Mouse (Mus musculus): Measurements from ENCODE around the gene Spocd1. TPM values are rescaled to one million over a fixed set of nuclear protein-coding genes. Genes with fewer than 3 reads are reported as not detected.

The Spocd1 gene
- total and polyA plus RNA-seq, 3 experiments: 0.03 TPM; not detected in 2

DNA sequence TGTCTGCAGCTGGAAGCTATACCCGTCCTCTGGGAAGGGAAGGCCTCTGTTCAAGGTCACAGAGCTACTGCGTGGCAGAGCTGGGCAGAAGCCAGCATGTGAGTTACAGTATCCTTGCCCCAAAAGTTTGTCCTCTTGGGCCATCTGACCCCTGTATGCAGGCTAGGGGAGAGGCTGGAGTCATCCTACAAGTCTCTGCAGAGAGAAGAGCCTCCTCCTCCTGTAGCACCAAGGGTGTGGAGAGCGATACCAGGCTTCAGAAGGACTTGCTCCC, 7.8 kb upstream of the Spocd1 start (continued):
- TF ChIP-seq SIN3A (IDR thresholded peaks at IDR 0.05; ENCODE audit: low read length) (no peak), ZC3H11A (IDR thresholded peaks at IDR 0.05; ENCODE audit: low read depth, low read length) (no peak), TAL1 (IDR thresholded peaks at IDR 0.05; ENCODE audit: low read length) (no peak), KAT2A (conservative IDR thresholded peaks at IDR 0.05; ENCODE audit: low read depth, low read length) (no peak)

DNA sequence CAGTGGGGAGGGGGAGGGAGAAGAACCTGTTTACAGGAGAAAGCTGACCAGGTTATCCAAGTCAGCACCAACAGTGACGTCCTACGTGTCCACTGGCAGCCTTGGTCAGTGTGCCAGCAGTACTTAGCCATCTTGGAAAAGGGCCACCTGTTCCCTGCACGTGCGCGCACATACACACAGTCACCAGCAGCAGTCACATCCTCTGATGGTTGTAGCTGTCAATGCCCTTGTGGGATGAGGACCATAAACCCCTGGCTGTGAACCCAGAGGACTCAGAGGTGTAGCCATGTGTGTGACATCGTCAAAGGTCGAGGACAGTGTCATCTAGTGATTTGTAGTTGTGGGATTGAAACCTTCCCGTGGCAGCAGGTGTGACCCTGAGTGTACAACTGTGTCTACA, 4.9 kb upstream of the Spocd1 start:
- H3K36me3 ChIP-seq (ENCODE audit: control insufficient read depth in 1 of 2, insufficient read depth in 2 of 2, low read length in 2 of 2): peaks cover 0 to 7% of the 10 kb centered on the region in 2 experiments; a peak in 1 of 4 replicates

DNA sequence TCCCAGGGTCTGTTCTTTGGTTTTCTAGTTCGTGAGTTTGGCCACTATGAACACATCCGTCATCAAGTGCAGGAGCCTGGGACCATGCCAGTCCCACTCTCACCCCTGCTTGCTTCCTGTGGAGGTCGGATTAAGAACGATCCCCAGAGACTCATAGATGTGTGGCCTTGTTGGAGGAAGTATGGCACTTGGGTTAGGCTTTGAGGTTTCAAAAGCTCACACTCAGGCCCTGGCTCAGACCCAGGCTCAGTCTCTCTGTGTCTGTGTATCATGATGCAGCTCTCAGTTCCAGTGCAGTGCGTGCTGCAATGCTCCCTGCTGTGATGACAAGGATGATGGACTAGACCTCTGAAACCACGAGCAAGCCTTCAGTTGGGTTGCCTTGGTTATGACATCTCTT, 4.4 kb upstream of the Spocd1 start:
- Histone ChIP-seq H3K4me1 (ENCODE audit: control insufficient read depth in 1 of 2, insufficient read depth in 2 of 2, low read length in 2 of 2) (peaks cover 4 to 6% of the 10 kb centered on the region in 2 experiments; a peak in 3 of 4 replicates), H3K79me2 (ENCODE audit: control insufficient read depth, insufficient read depth, low read length, poor library complexity) (no peaks in the 10 kb centered on the region), H3K27ac (ENCODE audit: control insufficient read depth, low read depth, low read length) (no peak overlapping the region), H3K9me3 (replicated peaks; ENCODE audit: insufficient read depth, low read length) (no peaks in the 10 kb centered on the region), H3K27me3 (ENCODE audit: control insufficient read depth in 1 of 2, insufficient read depth in 2 of 2, low read length in 2 of 2) (peaks cover 0 to 3% of the 10 kb centered on the region in 2 experiments; a peak in 1 of 4 replicates), H3K4me3 (ENCODE audit: control insufficient read depth in 1 of 2, insufficient read depth in 1 of 2, low read depth in 2 of 2, low read length in 2 of 2) (no peak overlapping the region), H3K36me3 (ENCODE audit: control insufficient read depth in 1 of 2, insufficient read depth in 2 of 2, low read length in 2 of 2) (peaks cover 0 to 7% of the 10 kb centered on the region in 2 experiments; a peak in 1 of 4 replicates), H3K9ac (ENCODE audit: control insufficient read depth, low read depth, low read length, poor library complexity, severe bottlenecking) (no peak overlapping the region)
- TF ChIP-seq MXI1 (IDR thresholded peaks at IDR 0.05; ENCODE audit: low read depth, low read length) (no peak), MYC (IDR thresholded peaks at IDR 0.05; ENCODE audit: low read depth, low read length) (no peak), SIN3A (IDR thresholded peaks at IDR 0.05; ENCODE audit: low read length) (no peak), USF2 (IDR thresholded peaks at IDR 0.05; ENCODE audit: borderline replicate concordance in 1 of 2, insufficient read depth in 1 of 2, low read depth in 1 of 2, low read length in 2 of 2) (no peak), NRF1 (IDR thresholded peaks at IDR 0.05; ENCODE audit: insufficient read depth, low read depth, low read length, poor library complexity, severe bottlenecking) (no peak), GABPA (IDR thresholded peaks at IDR 0.05; ENCODE audit: low read depth, low read length) (no peak)
- no peak for DNase-seq (ENCODE audit: low read depth, low spot score)

More for the DNA sequence above, 4.9 kb upstream of the Spocd1 start:
- H3K79me2 ChIP-seq (ENCODE audit: control insufficient read depth, insufficient read depth, low read length, poor library complexity): no peaks in the 10 kb centered on the region
- no peak overlapping the region for H3K9ac ChIP-seq (ENCODE audit: control insufficient read depth, low read depth, low read length, poor library complexity, severe bottlenecking)
- no peak for DNase-seq (ENCODE audit: low read depth, low spot score)
- no peak overlapping the region for H3K4me3 ChIP-seq (ENCODE audit: control insufficient read depth in 1 of 2, insufficient read depth in 1 of 2, low read depth in 2 of 2, low read length in 2 of 2)
- no peak overlapping the region for H3K27ac ChIP-seq (ENCODE audit: control insufficient read depth, low read depth, low read length)
- TF ChIP-seq ELF1 (IDR thresholded peaks at IDR 0.05; ENCODE audit: low read depth, low read length): no peak
- no peak for TF ChIP-seq POLR2AphosphoS5 (IDR thresholded peaks at IDR 0.05; ENCODE audit: borderline replicate concordance, low read depth, low read length)
- no peak for TF ChIP-seq CHD1 (IDR thresholded peaks at IDR 0.05; ENCODE audit: low read depth, low read length)
- no peak for TF ChIP-seq TCF12 (IDR thresholded peaks at IDR 0.05; ENCODE audit: low read depth, low read length)
- no peak for TF ChIP-seq USF1 (IDR thresholded peaks at IDR 0.05; ENCODE audit: low read depth, low read length)
- TF ChIP-seq MAFK (IDR thresholded peaks at IDR 0.05; ENCODE audit: borderline replicate concordance, low read depth, low read length): no peak
- TF ChIP-seq SMC3 (IDR thresholded peaks at IDR 0.05; ENCODE audit: low read depth, low read length): no peak
- H3K4me1 ChIP-seq (ENCODE audit: control insufficient read depth in 1 of 2, insufficient read depth in 2 of 2, low read length in 2 of 2): peaks cover 4 to 6% of the 10 kb centered on the region in 2 experiments; a peak in 3 of 4 replicates
- peaks cover 0 to 3% of the 10 kb centered on the region in 2 experiments; a peak in 1 of 4 replicates for H3K27me3 ChIP-seq (ENCODE audit: control insufficient read depth in 1 of 2, insufficient read depth in 2 of 2, low read length in 2 of 2)
- no peaks in the 10 kb centered on the region for H3K9me3 ChIP-seq (replicated peaks; ENCODE audit: insufficient read depth, low read length)
